Mouse (Mus musculus) lung, adult 2 months (tissue): Measurements from ENCODE around the gene Gad1. TPM values are rescaled to one million over a fixed set of nuclear protein-coding genes. Genes with fewer than 3 reads are reported as not detected.

Experiments
- DNase-seq: peaks from one replicate; pipeline ENCODE4 v3.0.0; 2022
- H3K4me1 ChIP-seq: fragments of 200-500 bp; 2 replicates; pipeline ENCODE4 v1.6.1; 2011; ENCODE audit warnings: low read length; ENCODE audit not compliant: control insufficient read depth, insufficient read depth
- H3K4me3 ChIP-seq: fragments of 200-500 bp; replicated peaks from 2 replicates; pipeline ENCODE3; 2011; ENCODE audit warnings: low read depth, mild to moderate bottlenecking, control low read depth, low read length; ENCODE audit errors: extremely low read depth
- CTCF ChIP-seq: fragments of 200-500 bp; IDR thresholded peaks from 2 replicates; pipeline ENCODE4 v1.5.1; 2011; ENCODE audit warnings: mild to moderate bottlenecking, low read length, control low read depth; ENCODE audit not compliant: insufficient read depth
- POLR2A ChIP-seq: fragments of 200-500 bp; IDR thresholded peaks from 2 replicates; pipeline ENCODE4 v1.6.1; 2011; ENCODE audit warnings: low read depth, mild to moderate bottlenecking, control low read depth, low read length, borderline replicate concordance; ENCODE audit errors: extremely low read depth
- WGBS: fragments of 180-500 bp; shearing (Covaris S2); methylation state at CpG from one replicate; pipeline ENCODE4 v1.1.7; 2018; 5-methylcytosine and 5-hydroxymethylcytosine counted together
- polyA plus RNA-seq: library from polyadenylated mRNA; depleted of rRNA; stranded (reverse); fragments of >200 nt; gene quantifications from 2 replicates; pipeline ENCODE4 v1.2.3, GENCODE M21; 2012; rRNA removed

Gene Gad1
- polyA plus RNA-seq, 1 experiment, result 0.28 TPM

DNA sequence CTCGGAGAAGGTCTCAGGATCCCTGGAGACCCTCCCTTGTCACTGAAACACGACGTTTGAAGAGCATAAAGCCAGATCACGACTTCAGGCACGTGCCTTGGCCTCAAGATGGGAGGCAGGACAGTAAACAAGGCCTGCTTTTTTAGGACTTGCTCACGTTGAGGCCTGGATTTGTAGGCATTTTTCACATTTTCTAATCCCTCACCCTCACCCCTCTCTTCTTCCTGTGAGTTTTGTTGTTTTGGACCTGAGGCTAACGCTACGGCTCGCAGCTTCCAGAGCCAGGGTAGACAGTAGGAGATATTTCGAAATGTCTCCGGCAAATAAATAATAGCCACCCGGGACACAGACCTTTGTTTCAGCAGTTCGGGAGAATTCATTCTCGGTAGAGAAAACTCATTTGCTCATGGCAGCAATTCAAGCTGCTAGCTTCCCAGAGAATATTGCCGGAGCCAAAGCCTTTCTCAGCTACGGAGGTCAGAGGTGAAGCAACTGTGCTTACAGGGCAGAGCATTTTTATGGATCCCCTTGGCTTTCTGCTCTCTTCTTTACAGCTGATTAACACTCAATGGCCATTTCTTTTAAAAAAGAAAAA, 90.2 kb downstream of the Gad1 start:
- 67% methylated on average over 16 of the region's 16 CpGs for WGBS
- Histone ChIP-seq H3K4me1 (no peaks in the 10 kb centered on the region), H3K4me3 (no peak overlapping the region)
- TF ChIP-seq CTCF, result no peak
- TF ChIP-seq POLR2A, result no peak
- no peak for DNase-seq

DNA sequence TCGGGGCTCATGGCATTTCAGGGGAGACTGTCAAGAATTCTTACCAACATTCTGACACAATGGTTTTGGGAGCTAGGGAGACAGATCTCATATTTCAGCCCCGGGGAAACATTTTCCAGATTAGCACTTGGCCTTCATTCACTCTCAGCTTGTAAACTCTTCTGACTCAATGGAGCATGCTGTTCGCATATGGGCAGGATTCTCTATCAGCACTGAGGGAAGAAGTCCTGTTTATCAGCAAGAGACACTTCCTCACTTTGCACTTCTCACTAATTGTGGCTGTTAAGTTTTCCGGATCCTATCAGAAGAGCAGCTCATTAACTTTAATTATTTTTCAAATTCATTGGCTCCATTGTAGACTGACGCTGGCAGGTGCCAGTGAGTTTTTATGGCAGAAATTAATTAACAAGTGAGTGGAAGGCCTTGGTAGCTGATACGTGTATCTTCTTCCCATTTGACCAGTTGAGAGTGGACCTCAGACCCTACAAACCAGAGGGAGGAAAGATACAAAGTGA, 92.5 kb downstream of the Gad1 start:
- no peak for DNase-seq
- WGBS, result 78% methylated on average over 6 of the region's 6 CpGs

DNA sequence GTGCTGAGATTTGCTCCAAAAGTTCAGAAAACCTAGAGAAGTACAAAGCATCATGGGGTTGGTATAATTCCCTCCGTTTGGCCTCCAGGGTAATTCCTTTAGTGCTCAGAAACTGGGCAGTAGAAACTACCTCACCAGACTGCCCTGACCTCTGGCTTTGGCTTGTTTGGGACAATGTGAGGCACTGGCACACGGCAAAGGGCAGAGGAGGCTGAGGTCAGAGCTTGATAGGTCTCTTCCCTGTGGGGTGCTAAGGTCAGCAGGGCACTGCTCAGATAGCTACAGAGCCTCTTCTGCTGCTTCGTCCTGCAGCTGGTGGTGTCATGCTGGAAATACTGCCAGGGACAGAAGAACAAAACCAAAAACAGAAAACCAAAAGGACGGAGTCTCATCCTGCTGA, 94.8 kb downstream of the Gad1 start:
- H3K4me3 ChIP-seq, result no peak overlapping the region
- DNase-seq, result no peak
- WGBS, result 56% methylated on average over 4 of the region's 4 CpGs
- no peak for TF ChIP-seq CTCF
- TF ChIP-seq POLR2A, result no peak
- no peaks in the 10 kb centered on the region for H3K4me1 ChIP-seq

More for the DNA sequence above, 92.5 kb downstream of the Gad1 start:
- Histone ChIP-seq H3K4me1 (no peaks in the 10 kb centered on the region), H3K4me3 (no peak overlapping the region)
- TF ChIP-seq POLR2A (no peak), CTCF (no peak)

DNA sequence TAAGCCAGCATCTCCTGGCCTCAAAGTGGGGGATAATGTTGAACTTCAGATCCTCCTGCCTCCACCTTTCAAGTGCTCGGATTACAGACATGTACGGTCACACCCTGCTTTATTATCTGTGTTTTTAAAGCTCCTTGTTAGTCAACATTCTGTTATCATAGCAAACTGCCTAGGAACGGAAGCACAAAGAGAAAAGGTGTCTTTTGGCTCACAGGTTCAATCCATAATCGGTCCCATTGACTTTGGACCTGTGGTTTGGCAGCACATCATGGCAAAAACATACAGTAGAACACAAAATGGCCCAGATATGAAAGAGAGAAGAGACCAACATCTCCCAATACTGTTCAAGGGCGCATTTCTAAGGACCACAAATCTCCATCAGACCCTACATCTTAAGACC, 95.4 kb downstream of the Gad1 start:
- no peak for DNase-seq
- WGBS, result 85% methylated on average over 5 of the region's 5 CpGs
- TF ChIP-seq CTCF (no peak), POLR2A (no peak)
- Histone ChIP-seq H3K4me3 (no peak overlapping the region), H3K4me1 (no peaks in the 10 kb centered on the region)

DNA sequence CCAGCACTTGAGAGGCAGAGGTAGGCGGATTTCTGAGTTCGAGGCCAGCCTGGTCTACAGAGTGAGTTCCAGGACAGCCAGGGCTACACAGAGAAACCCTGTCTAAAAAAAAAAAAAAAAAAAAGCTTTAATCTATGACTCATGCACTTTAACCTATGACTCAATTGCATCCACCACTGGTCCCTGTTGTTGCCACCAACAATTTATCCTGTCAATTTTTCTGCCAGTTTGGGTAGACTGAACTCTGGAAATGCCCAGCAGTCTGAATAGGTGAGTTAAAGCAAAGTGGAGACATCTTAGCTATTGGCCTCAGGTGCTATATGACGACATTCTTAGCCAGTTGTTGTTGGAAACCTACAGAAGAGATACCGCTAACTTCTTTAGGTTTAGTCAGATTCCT, 96.6 kb downstream of the Gad1 start:
- no peak for TF ChIP-seq POLR2A
- TF ChIP-seq CTCF, result no peak
- no peaks in the 10 kb centered on the region for H3K4me1 ChIP-seq
- H3K4me3 ChIP-seq, result no peak overlapping the region
- no peak for DNase-seq
- 85% methylated on average over 4 of the region's 4 CpGs for WGBS

Other genes starting within 250 kb of the Gad1 start
- gene Sp5, start 78.1 kb upstream of the Gad1 start, polyA plus RNA-seq, result 6.0 and 9.5 TPM in 2 replicates
- gene Erich2, start 44.3 kb upstream of the Gad1 start, polyA plus RNA-seq, result 3.5 and 4.4 TPM in 2 replicates
- gene Gorasp2, start 108.5 kb downstream of the Gad1 start, polyA plus RNA-seq, result 93.3 and 95.5 TPM in 2 replicates
- 0.47 and 1.2 TPM in 2 replicates for gene Gm26558, start 109.0 kb downstream of the Gad1 start, polyA plus RNA-seq